Mouse (Mus musculus): Measurements from ENCODE around the gene Depdc1b.

DNA sequence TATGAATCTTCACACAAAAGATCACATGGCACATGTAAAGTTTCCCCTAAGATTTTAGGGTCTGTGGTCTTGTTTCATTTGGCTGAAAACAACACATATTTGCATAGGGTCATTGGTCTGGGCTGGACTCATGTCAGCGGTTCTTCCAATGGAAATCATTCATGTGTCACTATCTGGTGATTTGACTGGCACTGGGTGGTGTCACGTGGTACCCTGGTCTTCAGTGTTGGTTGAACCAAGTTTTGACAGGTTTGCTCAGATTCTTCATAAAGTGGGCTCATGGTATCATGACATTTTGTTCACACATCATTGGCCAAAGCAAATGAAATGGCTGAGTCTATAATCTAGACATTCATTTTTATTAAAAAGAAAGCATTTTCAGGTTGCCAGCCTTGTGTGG is 1.3 kb downstream of the Depdc1b start:
- TF ChIP-seq CTCF (IDR thresholded peaks at IDR 0.05; ENCODE audit: low read depth) (no peak), EP300 (IDR thresholded peaks at IDR 0.05; ENCODE audit: low read depth) (no peak)

Measured in heart, postnatal 0 days (tissue).